Mouse (Mus musculus) urinary bladder, postnatal 36 days (tissue): ENCODE measurements around the gene Xrcc6.
"Not testable (repeated sequence)": the region's sequence is repeated elsewhere in the genome, so short reads cannot be mapped to it uniquely, and the experiment has no call there.

Source experiments
- DNase-seq, 2 experiments: peaks; one replicate each; pipeline ENCODE4 v3.0.0; 2022; ENCODE audit warnings: low spot score in 2 of 2, mixed read lengths in 1 of 2

Gene Xrcc6

GRCm38 (mm10) chr15:81966062-81966829 lies 21.4 kb upstream of the Xrcc6 start:
- DNase-seq = no peak

- no peak for DNase-seq
These were observed 19.8 kb upstream of the Xrcc6 start for GRCm38 (mm10) chr15:81967821-81968220.

- no peak for DNase-seq
These were observed 19.2 kb upstream of the Xrcc6 start for GRCm38 (mm10) chr15:81968447-81968846.

- DNase-seq = no peak
These were observed 18.5 kb upstream of the Xrcc6 start for GRCm38 (mm10) chr15:81969173-81969572.

- not testable (repeated sequence) for DNase-seq
These were observed 18.0 kb upstream of the Xrcc6 start for GRCm38 (mm10) chr15:81969635-81970034.

GRCm38 (mm10) chr15:81970498-81970897 lies 17.1 kb upstream of the Xrcc6 start:
- DNase-seq = not testable (repeated sequence)

GRCm38 (mm10) chr15:81975156-81975555 lies 12.5 kb upstream of the Xrcc6 start:
- not testable (repeated sequence) for DNase-seq

GRCm38 (mm10) chr15:81980321-81980720 lies 7.3 kb upstream of the Xrcc6 start, which contains the start of gene 1700029P11Rik:
Gene 1700029P11Rik (plus strand): TSS chr15:81980540.
- no peak for DNase-seq

- DNase-seq = no peak
These were observed 5.5 kb upstream of the Xrcc6 start for GRCm38 (mm10) chr15:81982173-81982572.

GRCm38 (mm10) chr15:81985267-81986161 lies 2.1 kb upstream of the Xrcc6 start:
- no peak for DNase-seq

GRCm38 (mm10) chr15:81989371-81990062 lies 1.9 kb downstream of the Xrcc6 start:
- DNase-seq = peak; percentile 72 to 89

GRCm38 (mm10) chr15:81990549-81990948 lies 2.9 kb downstream of the Xrcc6 start:
- no peak for DNase-seq

- DNase-seq = no peak
These were observed 6.4 kb downstream of the Xrcc6 start for GRCm38 (mm10) chr15:81993992-81994391.

- DNase-seq = no peak
These were observed 16.6 kb downstream of the Xrcc6 start for GRCm38 (mm10) chr15:82004257-82004656.

GRCm38 (mm10) chr15:82011947-82012346 lies 24.3 kb downstream of the Xrcc6 start:
- DNase-seq = no peak

- DNase-seq = no peak
These were observed 27.2 kb downstream of the Xrcc6 start for GRCm38 (mm10) chr15:82014745-82015391.

- peak; percentile 7 to 18 for DNase-seq
These were observed 27.9 kb downstream of the Xrcc6 start for GRCm38 (mm10) chr15:82015392-82016100.

- DNase-seq = peak; percentile 100
These were observed 28.6 kb downstream of the Xrcc6 start for GRCm38 (mm10) chr15:82016101-82016808.

- no peak for DNase-seq
These were observed 29.2 kb downstream of the Xrcc6 start for GRCm38 (mm10) chr15:82016830-82017229.

GRCm38 (mm10) chr15:82017461-82017860 lies 29.8 kb downstream of the Xrcc6 start:
- no peak for DNase-seq
